Mouse (Mus musculus) forelimb bud, embryonic 11.5 days (tissue): ENCODE data around the gene Elane.
"Not testable (repeated sequence)": the region's sequence is repeated elsewhere in the genome, so short reads cannot be mapped to it uniquely, and the experiment has no call there.

Source experiments
- DNase-seq: peaks from one replicate; pipeline ENCODE4 v3.0.0-alpha.2; 2012; ENCODE audit warnings: low read depth, low spot score

Elane gene

GRCm38 (mm10) chr10:79881981-79882380 is 4.1 kb upstream of the Elane start:
- no peak for DNase-seq

- peak; percentile 81 for DNase-seq
Measured at GRCm38 (mm10) chr10:79883297-79884084, 2.6 kb upstream of the Elane start.

- no peak for DNase-seq
Measured at GRCm38 (mm10) chr10:79884446-79884845, 1.6 kb upstream of the Elane start.

GRCm38 (mm10) chr10:79884938-79885337 is 1.1 kb upstream of the Elane start:
- not testable (repeated sequence) for DNase-seq

GRCm38 (mm10) chr10:79886611-79887010 is 564 bp downstream of the Elane start:
- no peak for DNase-seq

GRCm38 (mm10) chr10:79889386-79889785 is 3.3 kb downstream of the Elane start:
- DNase-seq, result no peak

- no peak for DNase-seq
Measured at GRCm38 (mm10) chr10:79890670-79891069, 4.6 kb downstream of the Elane start, which contains the start of gene Cfd. Gene Cfd, plus strand, starts transcription at chr10:79890853.

GRCm38 (mm10) chr10:79892451-79893118 is 6.5 kb downstream of the Elane start:
- peak; percentile 66 for DNase-seq

- no peak for DNase-seq
Measured at GRCm38 (mm10) chr10:79896306-79896705, 10.3 kb downstream of the Elane start.

GRCm38 (mm10) chr10:79896814-79897213 is 10.8 kb downstream of the Elane start:
- DNase-seq, result no peak

- no peak for DNase-seq
Measured at GRCm38 (mm10) chr10:79897316-79898245, 11.5 kb downstream of the Elane start.

- no peak for DNase-seq
Measured at GRCm38 (mm10) chr10:79900951-79901410, 14.9 kb downstream of the Elane start.

GRCm38 (mm10) chr10:79906712-79907111 is 20.7 kb downstream of the Elane start:
- DNase-seq, result no peak

GRCm38 (mm10) chr10:79907415-79907814 is 21.4 kb downstream of the Elane start:
- no peak for DNase-seq

- DNase-seq, result peak; percentile 96
Measured at GRCm38 (mm10) chr10:79908167-79909091, 22.4 kb downstream of the Elane start, which contains the start of gene Med16. Gene Med16, minus strand, starts transcription at chr10:79908923.

GRCm38 (mm10) chr10:79909092-79909922 is 23.3 kb downstream of the Elane start:
- peak; percentile 58 for DNase-seq

GRCm38 (mm10) chr10:79910556-79910955 is 24.5 kb downstream of the Elane start, which contains the start of gene Gm26602:
Gene Gm26602, plus strand, starts transcription at chr10:79910856.
- no peak for DNase-seq

- DNase-seq, result no peak
Measured at GRCm38 (mm10) chr10:79912412-79912811, 26.4 kb downstream of the Elane start.

- no peak for DNase-seq
Measured at GRCm38 (mm10) chr10:79914131-79914947, 28.3 kb downstream of the Elane start.
